Mouse (Mus musculus) limb, embryonic 13.5 days (tissue): ENCODE data around the gene Mrrf. TPM values are rescaled to one million over a fixed set of nuclear protein-coding genes. Genes with fewer than 3 reads are reported as not detected.

Source experiments
- ATAC-seq: fragments of 200-750 bp; cut with Nextera tagmentation; 2 replicates; pipeline ENCODE4 v1.8.0; 2017; ENCODE audit warnings: low read depth, moderate number of reproducible peaks, moderate TSS enrichment; ENCODE audit not compliant: low FRiP score
- H3K27ac ChIP-seq: fragments of 300-500 bp; sonication (generic); 2 replicates; pipeline ENCODE4 v1.5.1; 2015; ENCODE audit warnings: inconsistent platforms, mild to moderate bottlenecking, moderate library complexity
- H3K27me3 ChIP-seq: fragments of 300-500 bp; sonication (generic); 2 replicates; pipeline ENCODE4 v1.6.1; 2015; ENCODE audit warnings: mild to moderate bottlenecking, inconsistent platforms
- H3K36me3 ChIP-seq: fragments of 300-500 bp; sonication (generic); 2 replicates; pipeline ENCODE4 v1.6.1; 2015; ENCODE audit warnings: inconsistent platforms, mild to moderate bottlenecking, moderate library complexity
- H3K4me1 ChIP-seq: fragments of 300-500 bp; sonication (generic); 2 replicates; pipeline ENCODE4 v1.6.1; 2015; ENCODE audit warnings: inconsistent platforms
- H3K4me2 ChIP-seq: fragments of 300-500 bp; sonication (generic); replicated peaks from 2 replicates; pipeline ENCODE4 v1.6.1; 2015; ENCODE audit warnings: inconsistent platforms, mild to moderate bottlenecking, moderate library complexity
- H3K4me3 ChIP-seq: fragments of 300-500 bp; sonication (generic); 2 replicates; pipeline ENCODE4 v1.5.1; 2015; ENCODE audit warnings: moderate library complexity, mild to moderate bottlenecking, inconsistent platforms
- H3K9ac ChIP-seq: fragments of 300-500 bp; sonication (generic); 2 replicates; pipeline ENCODE4 v1.6.1; 2015; ENCODE audit warnings: mild to moderate bottlenecking, inconsistent platforms
- H3K9me3 ChIP-seq: fragments of 300-500 bp; sonication (generic); 2 replicates; pipeline ENCODE4 v1.6.1; 2016; ENCODE audit warnings: inconsistent platforms
- WGBS: fragments of 180-500 bp; shearing (Covaris S2); methylation state at CpG from one replicate; pipeline ENCODE4 v1.1.7; 2015; 5-methylcytosine and 5-hydroxymethylcytosine counted together
- polyA plus RNA-seq: library from polyadenylated mRNA; unstranded; fragments of >200 nt; fragmentation: Nextera tagmentation; extraction: Ambion mirVana; gene quantifications from 2 replicates; pipeline ENCODE4 v1.2.1, GENCODE M21; 2015

The Mrrf gene
- polyA plus RNA-seq, 1 experiment from 2014 or later, result 31.3 TPM

- Histone ChIP-seq H3K36me3 (no peaks in the 10 kb centered on the region), H3K4me1 (peaks cover 39% of the 10 kb centered on the region), H3K27me3 (peaks cover 100% of the 10 kb centered on the region), H3K4me3 (peak overlapping the region; percentile 45), H3K9me3 (no peaks in the 10 kb centered on the region), H3K27ac (no peak overlapping the region), H3K9ac (no peak overlapping the region), H3K4me2 (peak overlapping the region; percentile 84)
- under 1% methylated on average over 21 of the region's 21 CpGs for WGBS
- no peak for ATAC-seq
Observed at GRCm38 (mm10) chr2:36103069-36103554, 33.1 kb upstream of the Mrrf start.

GRCm38 (mm10) chr2:36103555-36104367 is 32.4 kb upstream of the Mrrf start:
- Histone ChIP-seq H3K4me2 (peak overlapping the region; percentile 84), H3K27ac (no peak overlapping the region), H3K9ac (no peak overlapping the region), H3K4me1 (peaks cover 36% of the 10 kb centered on the region), H3K36me3 (no peaks in the 10 kb centered on the region), H3K27me3 (peaks cover 100% of the 10 kb centered on the region), H3K9me3 (no peaks in the 10 kb centered on the region), H3K4me3 (peak overlapping the region; percentile 45)
- WGBS, result 1% methylated on average over 38 of the region's 38 CpGs
- no peak; the same call in 1 of the 2 replicates for ATAC-seq

GRCm38 (mm10) chr2:36104436-36104955 is 31.7 kb upstream of the Mrrf start:
- Histone ChIP-seq H3K9me3 (no peaks in the 10 kb centered on the region), H3K4me2 (peak overlapping the region; percentile 84), H3K27me3 (peaks cover 100% of the 10 kb centered on the region), H3K9ac (peak overlapping the region; percentile 66; the same call in 1 of the 2 replicates), H3K27ac (no peak overlapping the region), H3K36me3 (no peaks in the 10 kb centered on the region), H3K4me3 (peak overlapping the region; percentile 45), H3K4me1 (peaks cover 36% of the 10 kb centered on the region)
- WGBS, result under 1% methylated on average over 32 of the region's 32 CpGs
- ATAC-seq, result no peak

GRCm38 (mm10) chr2:36104956-36105741 is 31.0 kb upstream of the Mrrf start, which contains the start of gene Lhx6:
Gene Lhx6, minus strand, starts transcription at chr2:36105408.
- under 1% methylated on average over 41 of the region's 58 CpGs for WGBS
- H3K27ac ChIP-seq, result no peak within 1 kb of the TSS
- H3K27me3 ChIP-seq, result peaks cover 100% of the 10 kb centered on the region
- peak within 1 kb of the TSS; percentile 66 for H3K9ac ChIP-seq
- H3K4me1 ChIP-seq, result peaks cover 36% of the 10 kb centered on the region
- no peaks in the 10 kb centered on the region for H3K36me3 ChIP-seq
- ATAC-seq, result no peak
- no peaks in the 10 kb centered on the region for H3K9me3 ChIP-seq
- H3K4me3 ChIP-seq, result peak within 1 kb of the TSS; percentile 45
- peak within 1 kb of the TSS; percentile 84 for H3K4me2 ChIP-seq

GRCm38 (mm10) chr2:36108615-36109014 is 27.6 kb upstream of the Mrrf start:
- no peak overlapping the region for H3K4me3 ChIP-seq
- peaks cover 21% of the 10 kb centered on the region for H3K4me1 ChIP-seq
- H3K36me3 ChIP-seq, result no peaks in the 10 kb centered on the region
- H3K4me2 ChIP-seq, result no peak overlapping the region
- no peaks in the 10 kb centered on the region for H3K9me3 ChIP-seq
- peaks cover 81% of the 10 kb centered on the region for H3K27me3 ChIP-seq
- ATAC-seq, result no peak
- H3K27ac ChIP-seq, result no peak overlapping the region
- WGBS, result 8% methylated on average over 7 of the region's 7 CpGs
- no peak overlapping the region for H3K9ac ChIP-seq

GRCm38 (mm10) chr2:36112632-36113031 is 23.6 kb upstream of the Mrrf start:
- no peaks in the 10 kb centered on the region for H3K9me3 ChIP-seq
- H3K9ac ChIP-seq, result no peak overlapping the region
- peaks cover 41% of the 10 kb centered on the region for H3K27me3 ChIP-seq
- peaks cover 23% of the 10 kb centered on the region for H3K36me3 ChIP-seq
- no peaks in the 10 kb centered on the region for H3K4me1 ChIP-seq
- H3K27ac ChIP-seq, result no peak overlapping the region
- no peak overlapping the region for H3K4me2 ChIP-seq
- no peak overlapping the region for H3K4me3 ChIP-seq
- no peak for ATAC-seq
- 67% methylated on average over 3 of the region's 3 CpGs for WGBS

GRCm38 (mm10) chr2:36126795-36127429 is 9.3 kb upstream of the Mrrf start:
- Histone ChIP-seq H3K36me3 (peaks cover 81% of the 10 kb centered on the region), H3K27me3 (no peaks in the 10 kb centered on the region), H3K9me3 (no peaks in the 10 kb centered on the region), H3K4me1 (no peaks in the 10 kb centered on the region), H3K27ac (no peak overlapping the region), H3K4me2 (no peak overlapping the region), H3K9ac (no peak overlapping the region), H3K4me3 (no peak overlapping the region)
- ATAC-seq, result no peak
- 89% methylated on average over 9 of the region's 9 CpGs for WGBS

GRCm38 (mm10) chr2:36127973-36128372 is 8.2 kb upstream of the Mrrf start:
- 82% methylated on average over 4 of the region's 4 CpGs for WGBS
- Histone ChIP-seq H3K27ac (no peak overlapping the region), H3K4me3 (no peak overlapping the region), H3K36me3 (peaks cover 82% of the 10 kb centered on the region), H3K9ac (no peak overlapping the region), H3K27me3 (no peaks in the 10 kb centered on the region), H3K4me1 (no peaks in the 10 kb centered on the region), H3K4me2 (no peak overlapping the region), H3K9me3 (no peaks in the 10 kb centered on the region)
- ATAC-seq, result no peak

GRCm38 (mm10) chr2:36129051-36129450 is 7.1 kb upstream of the Mrrf start:
- Histone ChIP-seq H3K27me3 (no peaks in the 10 kb centered on the region), H3K4me1 (no peaks in the 10 kb centered on the region), H3K9ac (no peak overlapping the region), H3K4me2 (no peak overlapping the region), H3K36me3 (peaks cover 82% of the 10 kb centered on the region), H3K4me3 (no peak overlapping the region), H3K9me3 (no peaks in the 10 kb centered on the region), H3K27ac (no peak overlapping the region)
- ATAC-seq, result no peak
- 67% methylated on average over 3 of the region's 3 CpGs for WGBS

GRCm38 (mm10) chr2:36135887-36136286 is 302 bp upstream of the Mrrf start:
- ATAC-seq, result no peak
- Histone ChIP-seq H3K4me3 (peak overlapping the region; percentile 72), H3K4me2 (peak overlapping the region; percentile 82), H3K27me3 (no peaks in the 10 kb centered on the region), H3K36me3 (peaks cover 33% of the 10 kb centered on the region), H3K9ac (peak overlapping the region; percentile 84), H3K4me1 (peaks cover 15% of the 10 kb centered on the region), H3K27ac (peak overlapping the region; percentile 80), H3K9me3 (no peaks in the 10 kb centered on the region)
- WGBS, result under 1% methylated on average over 4 of the region's 4 CpGs

GRCm38 (mm10) chr2:36139096-36139495 is 2.9 kb downstream of the Mrrf start:
- Histone ChIP-seq H3K4me3 (no peak overlapping the region), H3K9ac (no peak overlapping the region), H3K4me2 (no peak overlapping the region), H3K27ac (no peak overlapping the region), H3K27me3 (no peaks in the 10 kb centered on the region), H3K9me3 (no peaks in the 10 kb centered on the region), H3K36me3 (peaks cover 18% of the 10 kb centered on the region), H3K4me1 (peaks cover 15% of the 10 kb centered on the region)
- 60% methylated on average over 2 of the region's 2 CpGs for WGBS
- ATAC-seq, result no peak
